Mouse (Mus musculus) liver, embryonic 11.5 days (tissue): ENCODE measurements at regions not wholly inside any gene's neighbourhood (a gene's known extent, or its start where the extent isn't known, plus 50 kb on each side); places are given as distances from the start of the nearest gene placed in this dataset.
"Not testable (repeated sequence)": the region's sequence is repeated elsewhere in the genome, so short reads cannot be mapped to it uniquely, and the experiment has no call there.

Experiments
- ATAC-seq: fragments of 200-750 bp; cut with Nextera tagmentation; replicated peaks from 2 replicates; pipeline ENCODE4 v1.8.0; 2017; ENCODE audit warnings: moderate number of reproducible peaks, mild to moderate bottlenecking, moderate TSS enrichment, moderate library complexity; ENCODE audit not compliant: low FRiP score
- DNase-seq: peaks from one replicate; pipeline ENCODE4 v3.0.0-alpha.2; 2017; ENCODE audit warnings: low spot score
- H3K27ac ChIP-seq: fragments of 300-500 bp; sonication (generic); 2 replicates; pipeline ENCODE4 v1.5.1; 2014; ENCODE audit warnings: mild to moderate bottlenecking, low read depth, low read length, control low read depth
- H3K27me3 ChIP-seq: fragments of 300-500 bp; sonication (generic); replicated peaks from 2 replicates; pipeline ENCODE4 v1.6.1; 2014; ENCODE audit warnings: low read length, mixed read lengths; ENCODE audit not compliant: control insufficient read depth, insufficient read depth
- H3K36me3 ChIP-seq: fragments of 300-500 bp; sonication (generic); 2 replicates; pipeline ENCODE4 v1.6.1; 2014; ENCODE audit warnings: mild to moderate bottlenecking, low read length, moderate library complexity, mixed read lengths; ENCODE audit not compliant: control insufficient read depth, insufficient read depth
- H3K4me1 ChIP-seq: fragments of 300-500 bp; sonication (generic); replicated peaks from 2 replicates; pipeline ENCODE4 v1.6.1; 2014; ENCODE audit warnings: low read length, mixed read lengths; ENCODE audit not compliant: control insufficient read depth, insufficient read depth
- H3K4me2 ChIP-seq: fragments of 300-500 bp; sonication (generic); 2 replicates; pipeline ENCODE4 v1.6.1; 2014; ENCODE audit warnings: mild to moderate bottlenecking, control low read depth, moderate library complexity
- H3K4me3 ChIP-seq: fragments of 300-500 bp; sonication (generic); 2 replicates; pipeline ENCODE4 v1.5.1; 2014; ENCODE audit warnings: low read depth, low read length, control low read depth
- H3K9ac ChIP-seq: fragments of 300-500 bp; sonication (generic); 2 replicates; pipeline ENCODE4 v1.6.1; 2014; ENCODE audit warnings: low read depth, low read length, control low read depth
- H3K9me3 ChIP-seq: fragments of 300-500 bp; sonication (generic); 2 replicates; pipeline ENCODE4 v1.6.1; 2016; ENCODE audit warnings: low read length, inconsistent platforms, mixed read lengths; ENCODE audit not compliant: control insufficient read depth
- whole genome bisulfite sequencing: fragments of 180-500 bp; shearing (Covaris S2); extraction: QIAGEN DNeasy Blood & Tissue Kit; methylation state at CpG from one replicate; pipeline ENCODE4 v1.1.7; 2014; 5-methylcytosine and 5-hydroxymethylcytosine counted together

DNA sequence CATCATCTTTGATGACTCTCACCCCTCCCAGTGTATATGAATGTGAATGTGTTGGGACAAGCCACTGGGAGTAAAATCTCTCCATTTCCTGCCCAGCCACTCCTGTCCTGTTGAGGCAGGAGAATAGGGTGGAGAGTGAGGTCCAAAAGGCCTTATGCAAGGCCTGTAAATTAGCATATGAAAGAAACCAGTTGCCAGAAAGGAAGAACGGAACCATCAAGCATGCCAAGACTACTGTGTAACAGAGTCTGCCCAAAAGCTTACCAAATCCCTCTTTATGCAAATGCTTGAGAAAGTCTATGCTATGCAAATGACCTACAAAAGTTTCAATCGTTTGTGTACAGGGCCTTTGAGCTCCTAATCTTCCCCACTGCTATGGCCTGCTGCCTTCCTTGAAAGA, 404.0 kb upstream of the Tbl1xr1 start:
- no peak overlapping the region for H3K27ac ChIP-seq
- DNase-seq (no peak), ATAC-seq (no peak)
- 79% methylated on average over 2 of the region's 2 CpGs for WGBS
- H3K27me3 ChIP-seq, result no peaks in the 10 kb centered on the region
- no peaks in the 10 kb centered on the region for H3K9me3 ChIP-seq
- no peaks in the 10 kb centered on the region for H3K4me1 ChIP-seq
- H3K4me3 ChIP-seq, result no peak overlapping the region
- no peaks in the 10 kb centered on the region for H3K36me3 ChIP-seq
- no peak overlapping the region for H3K4me2 ChIP-seq
- H3K9ac ChIP-seq, result no peak overlapping the region

DNA sequence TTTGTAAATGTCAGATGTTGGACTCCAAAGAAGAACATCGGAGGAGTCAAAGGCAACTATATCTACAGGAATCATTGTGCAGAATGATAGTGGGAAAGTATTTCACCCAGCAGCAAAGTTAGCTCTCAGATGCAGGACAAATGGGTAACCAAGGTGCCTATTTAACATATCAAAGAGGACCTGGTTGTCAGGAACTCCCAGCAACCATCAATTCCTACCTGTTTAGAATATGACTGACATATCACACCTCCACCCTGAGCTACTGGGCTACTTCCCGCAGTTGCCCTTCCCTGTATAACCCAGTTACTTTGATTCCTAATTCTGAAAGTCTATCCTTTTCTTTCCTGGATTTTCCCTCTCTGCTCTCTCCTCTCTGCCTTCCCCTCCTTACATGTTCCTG, 403.0 kb upstream of the Tbl1xr1 start:
- DNase-seq, result no peak

DNA sequence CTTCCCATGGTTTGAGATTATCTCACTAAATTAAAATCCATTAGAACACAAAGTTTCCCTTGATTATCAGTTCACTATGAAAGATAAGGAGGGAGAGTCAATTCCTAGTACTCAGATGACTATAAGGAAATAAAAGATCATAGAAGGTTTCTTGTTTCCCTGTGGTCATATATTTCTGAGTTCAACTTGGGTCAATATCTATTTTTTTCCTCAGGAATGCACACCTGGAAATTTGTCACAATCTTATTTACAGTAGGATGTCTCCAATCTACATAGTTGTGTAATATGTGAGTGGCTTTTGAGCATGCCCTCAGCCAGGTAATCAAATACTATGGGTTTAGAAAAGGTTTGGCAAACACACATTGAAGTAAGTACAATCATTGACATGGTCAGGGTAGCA, 398.2 kb upstream of the Tbl1xr1 start:
- DNase-seq, result no peak
- Histone ChIP-seq H3K36me3 (no peaks in the 10 kb centered on the region), H3K27ac (no peak overlapping the region), H3K27me3 (no peaks in the 10 kb centered on the region), H3K9me3 (no peaks in the 10 kb centered on the region), H3K4me2 (no peak overlapping the region), H3K4me3 (no peak overlapping the region), H3K4me1 (no peaks in the 10 kb centered on the region), H3K9ac (no peak overlapping the region)
- no peak for ATAC-seq

More for the DNA sequence above, 403.0 kb upstream of the Tbl1xr1 start:
- Histone ChIP-seq H3K36me3 (no peaks in the 10 kb centered on the region), H3K9me3 (no peaks in the 10 kb centered on the region), H3K4me3 (no peak overlapping the region), H3K4me1 (no peaks in the 10 kb centered on the region), H3K4me2 (no peak overlapping the region), H3K27ac (no peak overlapping the region), H3K27me3 (no peaks in the 10 kb centered on the region), H3K9ac (no peak overlapping the region)
- ATAC-seq, result no peak
- WGBS, result 87% methylated on average over 2 of the region's 2 CpGs

DNA sequence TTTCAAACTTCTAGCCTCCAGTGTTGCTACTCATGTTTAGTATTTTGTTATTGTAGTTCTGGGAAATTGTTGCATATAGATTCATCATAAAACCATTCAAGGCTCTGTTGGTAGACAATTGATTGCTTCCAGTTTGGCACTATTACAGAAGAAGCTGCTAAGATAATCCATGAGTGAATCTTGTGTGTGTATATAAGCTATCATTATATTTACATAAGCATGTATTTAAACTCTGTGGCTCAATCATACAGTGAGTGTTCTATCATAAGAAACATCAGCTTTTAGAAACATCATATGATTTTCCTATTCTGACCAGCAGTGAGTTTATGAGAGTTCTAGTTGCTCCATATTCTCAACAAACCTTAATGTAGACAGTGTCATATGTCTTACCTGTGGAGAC, 397.7 kb upstream of the Tbl1xr1 start:
- Histone ChIP-seq H3K36me3 (no peaks in the 10 kb centered on the region), H3K4me3 (no peak overlapping the region), H3K9me3 (no peaks in the 10 kb centered on the region), H3K4me2 (no peak overlapping the region), H3K4me1 (no peaks in the 10 kb centered on the region), H3K27ac (no peak overlapping the region), H3K27me3 (no peaks in the 10 kb centered on the region), H3K9ac (no peak overlapping the region)
- DNase-seq (no peak), ATAC-seq (no peak)

DNA sequence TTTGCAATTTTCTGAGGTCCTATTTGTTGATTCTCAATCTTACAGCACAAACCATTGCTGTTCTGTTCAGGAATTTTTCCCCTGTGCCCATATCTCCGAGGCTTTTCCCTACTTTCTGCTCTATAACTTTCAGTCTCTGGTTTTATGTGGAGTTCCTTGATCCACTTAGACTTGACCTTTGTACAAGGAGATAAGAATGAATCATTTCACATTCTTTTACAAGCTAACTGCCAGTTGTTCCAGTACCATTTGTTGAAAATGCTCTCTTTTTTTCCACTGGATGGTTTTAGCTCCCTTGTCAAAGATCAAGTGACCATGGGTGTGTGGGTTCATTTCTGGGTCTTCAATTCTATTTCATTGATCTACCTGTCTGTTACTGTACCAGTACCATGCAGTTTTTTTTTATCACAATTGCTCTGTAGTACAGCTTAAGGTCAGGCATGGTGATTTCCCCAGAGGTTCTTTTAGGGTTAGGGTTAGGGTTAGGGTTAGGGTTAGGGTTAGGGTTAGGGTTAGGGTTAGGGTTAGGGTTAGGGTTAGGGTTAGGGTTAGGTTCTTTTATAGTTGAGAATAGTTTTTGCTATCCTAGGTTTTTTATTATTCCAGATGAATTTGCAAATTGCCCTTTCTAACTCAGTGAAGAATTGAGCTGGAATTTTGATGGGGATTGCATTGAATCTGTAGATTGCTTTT, 378.3 kb upstream of the Tbl1xr1 start:
- H3K27ac ChIP-seq, H3K9me3 ChIP-seq, H3K4me1 ChIP-seq, H3K9ac ChIP-seq, H3K27me3 ChIP-seq, DNase-seq, H3K4me2 ChIP-seq, H3K36me3 ChIP-seq, ATAC-seq, H3K4me3 ChIP-seq: not testable (repeated sequence)
- WGBS, result 58% methylated on average over 1 of the region's 1 CpGs

DNA sequence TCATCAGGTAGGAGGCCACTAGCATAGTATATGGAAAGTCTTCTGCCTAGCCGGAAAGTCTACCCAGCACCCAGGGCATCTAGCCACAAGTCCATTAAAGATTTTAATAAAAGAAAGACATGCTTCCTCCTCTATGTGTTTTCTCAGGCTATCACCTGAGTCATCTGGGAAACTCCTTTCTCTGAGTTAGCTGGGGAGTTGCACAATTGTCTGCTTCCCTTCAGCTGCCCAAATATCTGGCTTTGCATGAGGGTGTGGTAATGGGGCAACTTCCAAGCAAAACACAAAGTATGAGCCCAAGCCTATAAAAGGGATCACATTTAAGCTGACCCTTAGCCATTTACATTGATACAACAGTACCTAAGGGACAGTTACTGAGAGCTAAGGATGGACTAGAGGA, 376.9 kb upstream of the Tbl1xr1 start:
- Histone ChIP-seq H3K9ac (no peak overlapping the region), H3K36me3 (no peaks in the 10 kb centered on the region), H3K4me2 (no peak overlapping the region), H3K9me3 (no peaks in the 10 kb centered on the region), H3K4me3 (no peak overlapping the region), H3K4me1 (no peaks in the 10 kb centered on the region), H3K27me3 (no peaks in the 10 kb centered on the region), H3K27ac (no peak overlapping the region)
- 84% methylated on average over 1 of the region's 1 CpGs for WGBS
- DNase-seq, result no peak
- no peak for ATAC-seq

DNA sequence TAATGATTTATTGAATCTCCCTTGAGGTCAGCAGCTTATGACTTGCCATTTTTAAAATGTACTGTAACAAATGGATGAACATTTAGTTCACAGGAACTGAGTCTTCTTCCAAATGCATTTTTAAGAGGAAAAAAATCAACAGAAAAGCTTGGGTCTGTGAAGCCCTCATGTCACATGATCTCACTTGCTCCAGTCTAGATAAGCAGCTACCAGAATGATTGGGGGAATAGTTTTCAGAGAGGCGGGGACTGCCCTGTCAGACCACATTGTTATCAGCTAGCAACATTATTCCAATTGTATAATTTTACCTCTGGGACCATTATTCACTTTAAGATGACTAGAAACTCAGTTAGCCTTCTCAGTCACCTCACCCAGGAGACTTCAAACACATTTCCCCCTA, 376.1 kb upstream of the Tbl1xr1 start:
- WGBS, result 67% methylated on average over 1 of the region's 1 CpGs

DNA sequence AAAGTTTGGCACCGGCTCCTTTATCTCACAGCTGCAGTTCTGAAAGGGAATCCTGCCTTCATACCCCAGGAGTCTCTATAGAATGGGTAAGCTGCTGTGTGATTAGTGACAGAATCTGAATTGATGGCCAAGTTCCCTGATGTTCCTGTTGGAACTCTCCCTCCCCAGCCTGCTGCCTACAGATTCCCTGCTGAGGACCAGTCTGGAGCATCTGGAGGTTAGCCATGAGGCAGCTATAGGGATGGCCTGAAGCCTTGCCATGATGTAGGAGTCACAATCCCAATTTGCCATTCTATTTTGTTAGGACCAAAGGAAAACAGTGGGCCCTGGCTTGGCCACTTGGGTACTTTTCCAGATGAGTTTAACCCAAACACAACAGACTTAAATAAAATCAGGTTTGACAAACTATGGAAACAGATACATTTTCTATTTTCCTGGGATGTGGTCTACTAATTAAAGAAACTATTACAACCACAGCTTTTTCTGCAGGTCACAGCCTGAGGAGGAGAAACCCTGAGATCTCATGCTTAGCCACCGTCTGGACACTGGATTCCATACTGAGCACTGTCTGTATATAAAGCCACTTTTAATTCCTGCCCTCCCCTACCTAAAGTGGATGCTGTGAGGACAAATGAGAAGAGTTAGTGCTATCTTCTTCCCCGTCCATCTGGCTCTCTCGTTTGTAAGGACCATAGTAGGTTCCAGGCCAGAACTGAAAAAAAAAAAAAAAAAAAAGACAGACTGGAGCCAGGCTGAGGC, 349.5 kb upstream of the Tbl1xr1 start:
- no peaks in the 10 kb centered on the region for H3K36me3 ChIP-seq
- no peak overlapping the region for H3K4me3 ChIP-seq
- H3K27ac ChIP-seq, result no peak overlapping the region
- H3K9me3 ChIP-seq, result no peaks in the 10 kb centered on the region
- WGBS, result 73% methylated on average over 4 of the region's 4 CpGs
- H3K4me2 ChIP-seq, result no peak overlapping the region
- H3K4me1 ChIP-seq, result no peaks in the 10 kb centered on the region
- no peaks in the 10 kb centered on the region for H3K27me3 ChIP-seq
- H3K9ac ChIP-seq, result no peak overlapping the region
- no peak for DNase-seq
- no peak for ATAC-seq

More for the DNA sequence above, 376.1 kb upstream of the Tbl1xr1 start:
- Histone ChIP-seq H3K9ac (no peak overlapping the region), H3K27ac (no peak overlapping the region), H3K27me3 (no peaks in the 10 kb centered on the region), H3K36me3 (no peaks in the 10 kb centered on the region), H3K9me3 (no peaks in the 10 kb centered on the region), H3K4me1 (no peaks in the 10 kb centered on the region), H3K4me2 (no peak overlapping the region), H3K4me3 (no peak overlapping the region)
- ATAC-seq (no peak), DNase-seq (no peak)

DNA sequence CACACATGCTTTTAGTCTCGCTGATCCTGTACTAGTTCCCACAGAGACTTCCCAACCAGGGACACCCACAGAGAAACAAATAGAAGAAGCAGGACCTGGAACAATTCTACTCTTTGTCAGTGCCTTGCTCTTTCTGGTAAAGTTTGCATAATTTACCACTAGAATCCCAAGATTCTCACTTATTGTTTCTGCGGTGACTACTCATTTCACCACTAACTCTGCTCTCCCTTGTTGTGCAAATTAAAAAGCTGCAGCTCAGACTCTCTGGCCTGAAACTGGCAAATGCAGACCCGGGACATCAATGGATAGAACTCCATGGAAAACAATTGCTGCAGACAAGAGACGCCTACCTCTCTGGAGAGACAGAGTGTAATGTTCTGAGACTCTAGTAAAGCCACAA, 348.4 kb upstream of the Tbl1xr1 start:
- Histone ChIP-seq H3K4me1 (no peaks in the 10 kb centered on the region), H3K27me3 (no peaks in the 10 kb centered on the region), H3K9ac (no peak overlapping the region), H3K9me3 (no peaks in the 10 kb centered on the region), H3K27ac (no peak overlapping the region), H3K36me3 (no peaks in the 10 kb centered on the region), H3K4me3 (no peak overlapping the region), H3K4me2 (no peak overlapping the region)
- 75% methylated on average over 4 of the region's 4 CpGs for WGBS
- no peak for ATAC-seq
- no peak for DNase-seq
